Mouse (Mus musculus): Measurements from ENCODE around the gene Fcmr. TPM values are rescaled to one million over a fixed set of nuclear protein-coding genes. Genes with fewer than 3 reads are reported as not detected.

Gene Fcmr
- not detected in 2 replicates for polyA plus RNA-seq (2016; fragmentation: Nextera tagmentation; extraction: Ambion mirVana)

- no peaks in the 10 kb centered on the region for H3K9me3 ChIP-seq
- WGBS = 81% methylated on average over 7 of the region's 7 CpGs
Measured at GRCm38 (mm10) chr1:130865541-130866221, at the start of gene Fcmr. Gene Fcmr, plus strand, starts transcription at chr1:130865669.

GRCm38 (mm10) chr1:130819737-130820136 is 45.7 kb upstream of the Fcmr start:
- Histone ChIP-seq H3K4me3 (replicated peaks) (no peak overlapping the region), H3K27me3 (no peaks in the 10 kb centered on the region), H3K4me1 (no peaks in the 10 kb centered on the region), H3K36me3 (replicated peaks) (no peaks in the 10 kb centered on the region), H3K27ac (no peak overlapping the region), H3K9me3 (no peaks in the 10 kb centered on the region), H3K9ac (no peak overlapping the region), H3K4me2 (no peak overlapping the region)
- 71% methylated on average over 1 of the region's 1 CpGs for WGBS
- ATAC-seq (ENCODE audit: low FRiP score) = no peak

More at GRCm38 (mm10) chr1:130865541-130866221, at the start of gene Fcmr:
- Histone ChIP-seq H3K36me3 (replicated peaks) (no peaks in the 10 kb centered on the region), H3K4me2 (no peak within 1 kb of the TSS), H3K4me3 (replicated peaks) (no peak within 1 kb of the TSS), H3K9ac (no peak within 1 kb of the TSS), H3K4me1 (no peaks in the 10 kb centered on the region), H3K27ac (no peak within 1 kb of the TSS), H3K27me3 (no peaks in the 10 kb centered on the region)
- no peak for ATAC-seq (ENCODE audit: low FRiP score)

GRCm38 (mm10) chr1:130820316-130821148 is 44.9 kb upstream of the Fcmr start:
- H3K27me3 ChIP-seq = no peaks in the 10 kb centered on the region
- no peak overlapping the region for H3K4me3 ChIP-seq (replicated peaks)
- no peak for ATAC-seq (ENCODE audit: low FRiP score)
- H3K27ac ChIP-seq = no peak overlapping the region
- no peak overlapping the region for H3K9ac ChIP-seq
- H3K4me2 ChIP-seq = no peak overlapping the region
- H3K9me3 ChIP-seq = no peaks in the 10 kb centered on the region
- no peaks in the 10 kb centered on the region for H3K4me1 ChIP-seq
- WGBS = 87% methylated on average over 7 of the region's 7 CpGs
- no peaks in the 10 kb centered on the region for H3K36me3 ChIP-seq (replicated peaks)

- ATAC-seq (ENCODE audit: low FRiP score) = no peak
- no peaks in the 10 kb centered on the region for H3K9me3 ChIP-seq
Measured at GRCm38 (mm10) chr1:130821149-130821471, 44.4 kb upstream of the Fcmr start.

GRCm38 (mm10) chr1:130821911-130822625 is 43.4 kb upstream of the Fcmr start:
- no peak for ATAC-seq (ENCODE audit: low FRiP score)
- H3K4me2 ChIP-seq = no peak overlapping the region
- no peak overlapping the region for H3K27ac ChIP-seq
- H3K27me3 ChIP-seq = no peaks in the 10 kb centered on the region
- H3K36me3 ChIP-seq (replicated peaks) = no peaks in the 10 kb centered on the region
- no peaks in the 10 kb centered on the region for H3K4me1 ChIP-seq
- H3K4me3 ChIP-seq (replicated peaks) = no peak overlapping the region
- no peaks in the 10 kb centered on the region for H3K9me3 ChIP-seq
- 90% methylated on average over 9 of the region's 9 CpGs for WGBS
- H3K9ac ChIP-seq = no peak overlapping the region

More at GRCm38 (mm10) chr1:130821149-130821471, 44.4 kb upstream of the Fcmr start:
- H3K4me1 ChIP-seq = no peaks in the 10 kb centered on the region
- H3K4me2 ChIP-seq = no peak overlapping the region
- no peaks in the 10 kb centered on the region for H3K36me3 ChIP-seq (replicated peaks)
- no peak overlapping the region for H3K9ac ChIP-seq
- no peak overlapping the region for H3K27ac ChIP-seq
- no peaks in the 10 kb centered on the region for H3K27me3 ChIP-seq
- H3K4me3 ChIP-seq (replicated peaks) = no peak overlapping the region
- WGBS = 97% methylated on average over 2 of the region's 2 CpGs

GRCm38 (mm10) chr1:130826448-130826847 is 39.0 kb upstream of the Fcmr start, which contains the start of gene Pigr:
Gene Pigr, plus strand, starts transcription at chr1:130826684.
- H3K9ac ChIP-seq = no peak within 1 kb of the TSS
- no peak within 1 kb of the TSS for H3K27ac ChIP-seq
- no peak for ATAC-seq (ENCODE audit: low FRiP score)
- WGBS = 86% methylated on average over 5 of the region's 5 CpGs
- no peak within 1 kb of the TSS for H3K4me3 ChIP-seq (replicated peaks)
- no peaks in the 10 kb centered on the region for H3K4me1 ChIP-seq
- no peak within 1 kb of the TSS for H3K4me2 ChIP-seq
- no peaks in the 10 kb centered on the region for H3K9me3 ChIP-seq
- no peaks in the 10 kb centered on the region for H3K27me3 ChIP-seq
- no peaks in the 10 kb centered on the region for H3K36me3 ChIP-seq (replicated peaks)

GRCm38 (mm10) chr1:130828656-130829055 is 36.8 kb upstream of the Fcmr start:
- H3K36me3 ChIP-seq (replicated peaks) = no peaks in the 10 kb centered on the region
- no peaks in the 10 kb centered on the region for H3K27me3 ChIP-seq
- ATAC-seq (ENCODE audit: low FRiP score) = no peak
- no peak overlapping the region for H3K4me2 ChIP-seq
- no peaks in the 10 kb centered on the region for H3K9me3 ChIP-seq
- WGBS = 82% methylated on average over 4 of the region's 4 CpGs
- no peak overlapping the region for H3K27ac ChIP-seq
- H3K9ac ChIP-seq = no peak overlapping the region
- no peaks in the 10 kb centered on the region for H3K4me1 ChIP-seq
- H3K4me3 ChIP-seq (replicated peaks) = no peak overlapping the region

GRCm38 (mm10) chr1:130829906-130830830 is 35.3 kb upstream of the Fcmr start:
- Histone ChIP-seq H3K4me3 (replicated peaks) (no peak overlapping the region), H3K4me2 (no peak overlapping the region), H3K9me3 (no peaks in the 10 kb centered on the region), H3K36me3 (replicated peaks) (no peaks in the 10 kb centered on the region), H3K9ac (no peak overlapping the region), H3K27me3 (no peaks in the 10 kb centered on the region), H3K4me1 (no peaks in the 10 kb centered on the region), H3K27ac (no peak overlapping the region)
- no peak for ATAC-seq (ENCODE audit: low FRiP score)
- WGBS = 79% methylated on average over 8 of the region's 8 CpGs

- no peak overlapping the region for H3K9ac ChIP-seq
- no peak for ATAC-seq (ENCODE audit: low FRiP score)
- no peak overlapping the region for H3K4me3 ChIP-seq (replicated peaks)
- H3K27me3 ChIP-seq = no peaks in the 10 kb centered on the region
- H3K9me3 ChIP-seq = no peaks in the 10 kb centered on the region
- no peaks in the 10 kb centered on the region for H3K4me1 ChIP-seq
- no peak overlapping the region for H3K4me2 ChIP-seq
- no peak overlapping the region for H3K27ac ChIP-seq
- WGBS = 79% methylated on average over 5 of the region's 5 CpGs
- H3K36me3 ChIP-seq (replicated peaks) = no peaks in the 10 kb centered on the region
Measured at GRCm38 (mm10) chr1:130832230-130833149, 33.0 kb upstream of the Fcmr start.

GRCm38 (mm10) chr1:130835161-130835936 is 30.1 kb upstream of the Fcmr start:
- WGBS = 92% methylated on average over 6 of the region's 6 CpGs
- ATAC-seq (ENCODE audit: low FRiP score) = no peak
- no peak overlapping the region for H3K4me3 ChIP-seq (replicated peaks)
- no peaks in the 10 kb centered on the region for H3K27me3 ChIP-seq
- H3K36me3 ChIP-seq (replicated peaks) = no peaks in the 10 kb centered on the region
- no peaks in the 10 kb centered on the region for H3K4me1 ChIP-seq
- no peaks in the 10 kb centered on the region for H3K9me3 ChIP-seq
- no peak overlapping the region for H3K4me2 ChIP-seq
- H3K27ac ChIP-seq = no peak overlapping the region
- H3K9ac ChIP-seq = no peak overlapping the region
